Mouse (Mus musculus) thymus, adult 2 months (tissue): ENCODE measurements at regions not wholly inside any gene's neighbourhood (a gene's known extent, or its start where the extent isn't known, plus 50 kb on each side); places are given as distances from the start of the nearest gene placed in this dataset.

Experiments used
- CTCF ChIP-seq: fragments of 200-500 bp; IDR thresholded peaks from 2 replicates; pipeline ENCODE4 v1.5.1; 2012; ENCODE audit warnings: mild to moderate bottlenecking, control low read depth, low read length, moderate library complexity, borderline replicate concordance; ENCODE audit not compliant: control insufficient read depth, poor library complexity, insufficient read depth; ENCODE audit errors: extremely low read depth
- POLR2A ChIP-seq: fragments of 200-500 bp; IDR thresholded peaks from 2 replicates; pipeline ENCODE4 v1.6.1; 2012; ENCODE audit warnings: mild to moderate bottlenecking, low read length, control low read depth, moderate library complexity; ENCODE audit not compliant: control insufficient read depth, poor library complexity, insufficient read depth; ENCODE audit errors: extremely low read depth

DNA sequence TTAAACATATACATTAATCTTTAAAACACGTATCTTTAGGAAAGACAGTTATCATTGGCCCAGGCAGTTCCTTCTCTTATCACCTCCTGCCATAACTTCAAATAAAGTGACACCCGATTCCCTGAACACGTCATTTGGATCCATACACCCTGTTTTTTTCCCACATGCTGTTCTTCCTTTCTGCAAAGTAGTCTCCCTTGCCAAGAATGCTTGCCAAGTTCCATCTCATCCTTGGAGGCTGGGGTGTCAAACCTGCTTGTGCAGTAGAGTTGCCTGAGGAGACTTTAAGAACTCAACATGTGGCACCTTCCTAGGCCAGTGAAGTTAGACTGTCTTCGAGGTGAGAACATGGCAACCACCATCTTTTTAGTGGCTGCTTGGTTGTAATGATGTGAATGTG is 73.2 kb upstream of the Pard3b start:
- TF ChIP-seq CTCF (no peak), POLR2A (no peak)
